Mouse (Mus musculus) liver, embryonic 16.5 days (tissue): ENCODE data around the gene Cyp2d22. TPM values are rescaled to one million over a fixed set of nuclear protein-coding genes. Genes with fewer than 3 reads are reported as not detected.

ENCODE experiments used
- ATAC-seq: fragments of 200-750 bp; cut with Nextera tagmentation; 2 replicates; pipeline ENCODE4 v1.8.0; 2017; ENCODE audit warnings: low read depth, mild to moderate bottlenecking, moderate number of reproducible peaks, moderate library complexity
- H3K27ac ChIP-seq: fragments of 300-500 bp; sonication (generic); 2 replicates; pipeline ENCODE4 v1.5.1; 2014; ENCODE audit warnings: mild to moderate bottlenecking, low read length
- H3K27me3 ChIP-seq: fragments of 300-500 bp; sonication (generic); 2 replicates; pipeline ENCODE4 v1.6.1; 2014; ENCODE audit warnings: low read depth, low read length, mixed read lengths; ENCODE audit not compliant: control insufficient read depth, insufficient read depth
- H3K36me3 ChIP-seq: fragments of 300-500 bp; sonication (generic); 2 replicates; pipeline ENCODE4 v1.6.1; 2014; ENCODE audit warnings: mild to moderate bottlenecking; ENCODE audit not compliant: control insufficient read depth, insufficient read depth
- H3K4me1 ChIP-seq: fragments of 300-500 bp; sonication (generic); 2 replicates; pipeline ENCODE4 v1.6.1; 2014; ENCODE audit warnings: low read depth, low read length, mixed read lengths; ENCODE audit not compliant: control insufficient read depth
- H3K4me2 ChIP-seq: fragments of 300-500 bp; sonication (generic); 2 replicates; pipeline ENCODE4 v1.6.1; 2014; ENCODE audit warnings: low read depth, low read length, mixed read lengths
- H3K4me3 ChIP-seq: fragments of 300-500 bp; sonication (generic); 2 replicates; pipeline ENCODE4 v1.5.1; 2014; ENCODE audit warnings: low read depth, mild to moderate bottlenecking, low read length
- H3K9ac ChIP-seq: fragments of 300-500 bp; sonication (generic); 2 replicates; pipeline ENCODE4 v1.6.1; 2014; ENCODE audit warnings: low read depth, low read length
- H3K9me3 ChIP-seq: fragments of 300-500 bp; sonication (generic); replicated peaks from 2 replicates; pipeline ENCODE4 v1.6.1; 2016; ENCODE audit warnings: low read length; ENCODE audit not compliant: control insufficient read depth
- WGBS: fragments of 180-500 bp; shearing (Covaris S2); extraction: QIAGEN DNeasy Blood & Tissue Kit; methylation state at CpG from one replicate; pipeline ENCODE4 v1.1.7; 2014; ENCODE audit not compliant: insufficient replicate concordance; 5-methylcytosine and 5-hydroxymethylcytosine counted together
- polyA plus RNA-seq: library from polyadenylated mRNA; unstranded; fragments of >200 nt; fragmentation: Nextera tagmentation; extraction: Ambion mirVana; gene quantifications from 2 replicates; pipeline ENCODE4 v1.2.1, GENCODE M21; 2015

The Cyp2d22 gene
- polyA plus RNA-seq, result 20.1 and 20.6 TPM in 2 replicates

DNA sequence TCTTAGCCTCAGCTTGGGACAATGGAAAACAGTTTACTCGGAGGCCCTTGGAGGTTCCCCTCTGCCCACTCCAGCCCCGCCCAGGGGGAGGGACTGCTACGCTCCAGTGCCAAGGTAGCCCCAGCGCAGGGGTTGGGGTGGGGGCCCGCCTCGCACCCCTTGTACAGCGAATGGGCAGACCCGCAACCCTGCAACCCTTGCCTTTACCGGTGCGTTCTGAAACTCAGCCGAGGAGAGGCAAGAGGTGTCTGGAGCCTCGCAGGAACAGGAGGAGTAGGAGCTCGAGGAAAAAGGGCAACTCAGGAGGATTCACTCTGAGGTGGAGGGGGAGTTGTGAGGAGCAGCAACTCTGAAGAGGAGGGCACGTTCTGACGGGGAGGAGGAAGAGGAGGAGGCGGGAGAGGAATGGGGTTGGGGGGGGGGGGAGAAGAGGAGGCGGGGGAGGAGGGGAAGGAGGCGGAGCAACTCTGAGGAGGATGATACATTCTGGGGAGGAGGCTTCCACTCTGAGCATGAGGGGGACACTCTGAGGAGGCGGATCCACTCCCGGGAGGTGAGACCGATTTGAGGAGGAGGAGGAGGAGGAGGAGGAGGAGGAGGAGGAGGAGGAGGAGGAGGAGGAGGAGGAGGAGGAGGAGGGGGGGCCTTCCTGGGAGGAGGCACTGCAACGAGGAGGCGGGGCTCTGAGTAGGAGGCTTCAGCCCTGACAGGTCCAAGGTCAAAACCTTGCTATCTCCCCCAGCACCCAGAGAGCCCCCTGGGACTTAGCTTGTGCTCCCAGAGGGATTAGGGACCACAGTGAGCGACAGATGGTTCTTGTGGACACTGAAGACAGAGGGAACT is at the start of gene Cyp2d22:
Gene Cyp2d22, minus strand, starts transcription at position 390 of the 843 bp plus-strand sequence.
- Histone ChIP-seq H3K27ac (peak within 1 kb of the TSS; percentile 77), H3K9ac (peak within 1 kb of the TSS; percentile 59), H3K4me1 (no peaks in the 10 kb centered on the region; the same call in none of the 2 replicates), H3K27me3 (no peaks in the 10 kb centered on the region), H3K36me3 (no peaks in the 10 kb centered on the region), H3K4me2 (peak within 1 kb of the TSS; percentile 51), H3K4me3 (peak within 1 kb of the TSS; percentile 52), H3K9me3 (no peaks in the 10 kb centered on the region)
- 3% methylated on average over 21 of the region's 24 CpGs for WGBS
- ATAC-seq, result peak; percentile 57

GRCm38 (mm10) chr15:82423471-82423870 is 43.4 kb upstream of the Cyp2d22 start:
- Histone ChIP-seq H3K4me3 (no peak overlapping the region), H3K9me3 (no peaks in the 10 kb centered on the region), H3K27ac (no peak overlapping the region), H3K36me3 (no peaks in the 10 kb centered on the region), H3K4me1 (no peaks in the 10 kb centered on the region), H3K4me2 (no peak overlapping the region), H3K27me3 (no peaks in the 10 kb centered on the region), H3K9ac (no peak overlapping the region)
- ATAC-seq, result peak; percentile 54; the same call in 1 of the 2 replicates
- 47% methylated on average over 3 of the region's 3 CpGs for WGBS

DNA sequence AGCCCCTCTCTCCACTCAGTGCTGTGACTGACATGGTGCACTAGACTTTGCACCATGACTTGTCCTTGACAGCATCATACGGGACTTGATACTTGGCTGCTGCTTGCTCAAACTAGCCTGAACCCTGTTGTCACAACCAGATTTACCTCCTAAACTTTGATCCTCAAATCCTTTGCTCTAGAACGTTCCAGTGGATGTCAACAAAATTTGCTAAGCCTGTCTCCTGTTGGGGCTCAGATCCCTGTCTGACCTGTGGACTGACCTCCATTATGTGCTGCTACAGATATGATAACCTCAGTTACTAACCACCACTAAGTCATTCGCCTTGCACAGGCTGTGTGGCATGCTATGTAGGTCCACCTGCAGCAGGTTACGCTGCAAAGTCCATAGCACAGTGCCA is 42.9 kb upstream of the Cyp2d22 start:
- Histone ChIP-seq H3K9me3 (no peaks in the 10 kb centered on the region), H3K4me2 (no peak overlapping the region), H3K9ac (no peak overlapping the region), H3K4me1 (no peaks in the 10 kb centered on the region), H3K36me3 (no peaks in the 10 kb centered on the region), H3K4me3 (no peak overlapping the region), H3K27ac (no peak overlapping the region), H3K27me3 (no peaks in the 10 kb centered on the region)
- no peak for ATAC-seq
- 38% methylated on average over 4 of the region's 4 CpGs for WGBS

DNA sequence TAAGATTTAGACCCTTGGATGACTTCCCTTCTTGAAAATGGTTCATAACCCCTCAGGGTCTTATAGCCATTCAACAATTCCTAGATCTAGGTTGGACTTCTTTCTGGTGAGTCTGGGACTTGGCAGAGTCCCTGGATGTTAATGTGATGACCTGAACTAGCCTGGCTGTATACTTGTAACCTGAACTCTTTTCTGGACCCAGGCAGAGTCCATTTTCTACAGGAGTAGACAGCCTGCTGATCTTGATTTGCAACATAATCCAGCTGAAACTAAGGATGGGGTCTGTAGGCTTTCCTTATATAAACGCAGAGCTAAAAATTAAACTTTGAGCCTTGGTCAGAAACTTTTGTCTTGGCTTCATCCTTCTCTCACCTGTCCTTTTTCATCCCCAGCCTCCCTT is 38.6 kb upstream of the Cyp2d22 start:
- no peak for ATAC-seq
- H3K27ac ChIP-seq, result no peak overlapping the region
- no peaks in the 10 kb centered on the region for H3K36me3 ChIP-seq
- H3K27me3 ChIP-seq, result no peaks in the 10 kb centered on the region
- H3K9me3 ChIP-seq, result no peaks in the 10 kb centered on the region
- no peak overlapping the region for H3K4me2 ChIP-seq
- H3K4me3 ChIP-seq, result no peak overlapping the region
- no peaks in the 10 kb centered on the region for H3K4me1 ChIP-seq
- H3K9ac ChIP-seq, result no peak overlapping the region
- WGBS, result 69% methylated on average over 1 of the region's 1 CpGs

DNA sequence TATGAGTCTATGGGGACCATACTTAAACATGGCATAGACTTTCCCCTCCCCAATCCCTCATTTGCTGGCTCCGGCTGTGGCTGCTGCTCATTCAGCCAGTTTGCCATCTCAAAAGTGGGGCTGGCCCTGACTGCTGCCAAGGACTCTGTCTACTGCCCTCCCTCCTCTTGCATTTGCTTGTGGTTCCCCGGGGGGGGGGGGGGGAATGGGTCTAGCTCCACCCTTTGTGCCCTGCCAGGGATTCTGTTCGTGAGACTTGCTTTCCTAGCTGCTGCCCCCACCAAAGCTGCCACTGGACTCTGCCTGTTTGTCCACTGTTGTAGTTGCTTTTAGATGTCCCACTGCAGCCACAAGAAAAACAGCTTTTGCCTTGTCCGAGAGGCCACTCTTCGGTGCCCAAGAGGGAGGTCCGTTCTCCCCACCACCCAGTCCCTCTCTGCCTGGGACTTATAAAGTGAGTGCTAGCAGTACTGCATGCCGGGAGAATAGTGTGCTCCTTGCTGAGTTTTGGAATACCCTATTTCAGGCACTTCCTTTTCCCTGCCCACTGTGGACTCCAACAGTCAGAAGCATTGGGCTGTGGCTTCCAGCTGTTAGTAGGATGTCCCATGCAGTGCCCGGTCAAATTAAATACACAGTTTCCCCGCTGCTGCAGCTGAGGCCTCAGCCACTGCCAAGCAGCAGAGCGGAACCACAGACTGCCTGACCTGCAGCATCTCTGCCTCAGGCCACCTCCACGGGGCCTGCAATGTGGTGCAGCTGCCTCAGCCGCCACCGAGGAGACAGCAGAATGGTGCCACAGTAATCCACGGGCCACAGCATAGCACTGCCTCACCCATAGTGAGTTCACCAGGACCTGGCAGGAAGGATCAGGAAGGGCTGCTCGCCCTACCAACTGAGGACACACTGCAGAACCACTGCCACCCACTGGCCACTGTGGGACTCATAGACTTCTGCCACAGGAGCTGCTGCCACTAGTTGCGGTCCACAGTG is 37.0 kb upstream of the Cyp2d22 start:
- Histone ChIP-seq H3K27me3 (no peaks in the 10 kb centered on the region), H3K36me3 (no peaks in the 10 kb centered on the region), H3K27ac (no peak overlapping the region), H3K9ac (no peak overlapping the region), H3K9me3 (no peaks in the 10 kb centered on the region), H3K4me3 (no peak overlapping the region), H3K4me2 (no peak overlapping the region), H3K4me1 (no peaks in the 10 kb centered on the region)
- peak; percentile 74 for ATAC-seq
- WGBS, result 36% methylated on average over 16 of the region's 16 CpGs

DNA sequence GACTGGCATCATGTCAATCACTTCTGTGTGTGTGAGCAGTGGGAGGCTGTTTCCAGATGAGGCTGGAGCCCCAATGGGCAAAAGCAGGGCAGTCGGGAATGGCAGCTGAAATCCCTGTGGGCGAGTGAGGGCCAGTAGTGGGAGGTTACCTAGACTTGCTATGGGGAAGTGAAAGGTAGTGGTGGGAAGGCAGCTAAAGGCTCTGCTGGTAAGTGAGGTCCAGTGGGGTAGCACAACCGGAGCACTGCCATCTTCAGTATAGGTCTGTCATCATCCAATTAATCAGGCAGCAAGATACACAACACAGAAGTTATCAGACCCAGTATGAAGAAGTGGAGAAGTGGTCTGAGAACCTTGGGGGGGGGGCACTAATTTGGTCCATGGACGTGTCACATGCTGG is 27.5 kb upstream of the Cyp2d22 start:
- Histone ChIP-seq H3K4me1 (peaks cover 2% of the 10 kb centered on the region; the same call in 1 of the 2 replicates), H3K27me3 (no peaks in the 10 kb centered on the region), H3K4me2 (no peak overlapping the region), H3K36me3 (no peaks in the 10 kb centered on the region), H3K4me3 (no peak overlapping the region), H3K9me3 (no peaks in the 10 kb centered on the region), H3K27ac (no peak overlapping the region; the same call in 1 of the 2 replicates), H3K9ac (no peak overlapping the region)
- ATAC-seq, result no peak
- 43% methylated on average over 4 of the region's 4 CpGs for WGBS

DNA sequence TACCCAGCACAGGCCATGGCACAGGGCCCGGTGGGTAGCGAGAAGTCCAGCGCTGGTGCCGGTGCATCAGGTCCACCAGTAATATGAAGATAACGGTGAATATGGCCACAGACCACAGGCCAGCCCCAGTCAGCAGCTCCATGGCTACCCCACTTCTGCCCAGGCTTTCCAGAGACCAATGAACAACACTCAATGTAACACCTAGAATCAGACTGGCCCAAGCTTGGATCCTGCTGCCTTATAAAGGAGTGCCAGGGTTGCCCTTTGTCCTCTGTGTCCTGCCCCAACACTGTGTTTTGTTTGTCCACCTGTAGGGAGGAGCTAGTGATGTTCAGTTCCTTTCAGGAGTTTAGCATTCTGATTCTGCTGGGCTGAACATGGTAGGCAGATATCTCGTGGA is 26.9 kb upstream of the Cyp2d22 start, which contains the start of gene Cyp2d10:
Gene Cyp2d10, minus strand, starts transcription at position 215 of the 400 bp plus-strand sequence.
- peak within 1 kb of the TSS; percentile 32 for H3K4me2 ChIP-seq
- peak within 1 kb of the TSS; percentile 38 for H3K9ac ChIP-seq
- peak; percentile 84 for ATAC-seq
- no peak within 1 kb of the TSS; the same call in 1 of the 2 replicates for H3K27ac ChIP-seq
- peaks cover 2% of the 10 kb centered on the region; the same call in 1 of the 2 replicates for H3K4me1 ChIP-seq
- H3K27me3 ChIP-seq, result no peaks in the 10 kb centered on the region
- peak within 1 kb of the TSS; percentile 42 for H3K4me3 ChIP-seq
- H3K36me3 ChIP-seq, result no peaks in the 10 kb centered on the region
- H3K9me3 ChIP-seq, result no peaks in the 10 kb centered on the region
- 72% methylated on average over 6 of the region's 6 CpGs for WGBS

- Histone ChIP-seq H3K9ac (no peak overlapping the region), H3K4me2 (no peak overlapping the region), H3K9me3 (no peaks in the 10 kb centered on the region), H3K36me3 (no peaks in the 10 kb centered on the region), H3K4me1 (peaks cover 2% of the 10 kb centered on the region; the same call in 1 of the 2 replicates), H3K27ac (no peak overlapping the region), H3K27me3 (no peaks in the 10 kb centered on the region), H3K4me3 (no peak overlapping the region)
- ATAC-seq, result no peak
- WGBS, result 63% methylated on average over 3 of the region's 3 CpGs
Measured at GRCm38 (mm10) chr15:82404163-82404562, 24.1 kb upstream of the Cyp2d22 start.
